Mouse (Mus musculus) activated CD4-positive, CD25-positive, alpha-beta regulatory T cell (primary cell): ENCODE data around the gene Vpreb2. TPM values are rescaled to one million over a fixed set of nuclear protein-coding genes. Genes with fewer than 3 reads are reported as not detected.

Source experiments
- polyA plus RNA-seq, 2 experiments: library from polyadenylated mRNA; unstranded; fragments of 100-300 nt; shearing (Covaris generic); gene quantifications; one replicate each; pipeline ENCODE4 v1.2.1; 2017

Vpreb2 gene
- polyA plus RNA-seq: not detected

DNA sequence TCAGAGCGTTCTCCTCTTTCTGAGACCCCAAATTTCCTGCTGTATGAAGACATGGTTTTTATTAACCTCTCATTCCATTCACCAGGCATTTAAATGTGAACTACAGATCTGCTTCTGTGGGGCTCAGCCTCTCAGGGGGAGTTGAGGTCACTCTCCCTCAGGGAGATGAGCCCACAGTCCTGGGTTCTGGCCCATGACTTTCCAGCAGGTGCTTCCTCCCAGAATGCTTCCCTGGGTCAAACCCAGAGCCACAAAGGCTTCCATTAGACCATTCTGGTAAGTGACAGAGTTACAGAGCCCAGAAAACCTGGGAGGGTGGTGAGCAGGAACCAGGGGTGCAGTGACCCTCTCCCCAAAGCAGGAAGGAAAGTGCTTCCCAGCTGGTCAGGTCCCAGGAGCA is at the start of gene Vpreb2:
Gene Vpreb2, plus strand, starts transcription at position 301 of the 400 bp plus-strand sequence.

Other genes starting within 250 kb of the Vpreb2 start
- 100 to 1,000 TPM in 1 of 2 experiments, 10 to 100 TPM in 1; 90.2 to 128 TPM for gene Med15, start 247.5 kb upstream of the Vpreb2 start, polyA plus RNA-seq
- 10 to 100 TPM; 11.1 to 14.1 TPM for gene Klhl22, start 220.8 kb upstream of the Vpreb2 start, polyA plus RNA-seq
- gene Scarf2, start 183.1 kb upstream of the Vpreb2 start, polyA plus RNA-seq: under 1 TPM in 1 of 2 experiments, not detected in 1; 0.07 TPM
- not detected for gene B830017H08Rik, start 147.3 kb upstream of the Vpreb2 start, polyA plus RNA-seq
- gene Car15, start 142.1 kb upstream of the Vpreb2 start, polyA plus RNA-seq: 1 to 10 TPM; 1.5 to 2.1 TPM
- under 1 TPM; 0.31 to 0.33 TPM for gene Gm20518, start 88.8 kb upstream of the Vpreb2 start, polyA plus RNA-seq
- gene Tssk1, start 86.2 kb upstream of the Vpreb2 start, polyA plus RNA-seq: not detected
- gene Dgcr2, start 81.9 kb upstream of the Vpreb2 start, polyA plus RNA-seq: 10 to 100 TPM; 36.9 to 52.6 TPM
- not detected for gene Tssk2, start 81.8 kb upstream of the Vpreb2 start, polyA plus RNA-seq
- 10 to 100 TPM; 51.7 to 68.8 TPM for gene Ess2, start 69.1 kb upstream of the Vpreb2 start, polyA plus RNA-seq
- gene Gsc2, start 65.4 kb upstream of the Vpreb2 start, polyA plus RNA-seq: not detected
- 10 to 100 TPM; 40.7 to 50.5 TPM for gene Slc25a1, start 52.2 kb upstream of the Vpreb2 start, polyA plus RNA-seq
- gene Dgcr6, start 72.4 kb downstream of the Vpreb2 start, polyA plus RNA-seq: 10 to 100 TPM; 36.6 to 37.8 TPM
- 1 to 10 TPM; 3.8 to 9.4 TPM for gene Prodh, start 109.8 kb downstream of the Vpreb2 start, polyA plus RNA-seq
- gene Rtn4r, start 147.2 kb downstream of the Vpreb2 start, polyA plus RNA-seq: not detected
- not detected for gene Ccdc188, start 237.5 kb downstream of the Vpreb2 start, polyA plus RNA-seq